ENCODE assay signal across 8 mouse cellular contexts in genomic region chr13:48694090-48695064, GRCm38 (mm10). TPM values are rescaled to one million over a fixed set of nuclear protein-coding genes. Genes with fewer than 3 reads are reported as not detected.
DNase-seq lines count a peak whose midpoint lies in the region; ATAC-seq and TF ChIP-seq lines count a peak whose summit lies in the region.

No protein-coding gene starts in this region.

- H3K9me3 ChIP-seq in lung, embryonic 14.5 days (ENCODE audit: low read depth, low read length): no peaks in the 10 kb centered on the region
- no peaks in the 10 kb centered on the region for H3K9me3 ChIP-seq in forebrain, postnatal 0 days (ENCODE audit: low read length)
- peaks cover 10% of the 10 kb centered on the region for H3K9me3 ChIP-seq in heart, embryonic 13.5 days
- H3K9me3 ChIP-seq in limb, embryonic 10.5 days (replicated peaks): no peaks in the 10 kb centered on the region; the same call in 1 of the 2 replicates

- peaks cover 13% of the 10 kb centered on the region for H3K4me1 ChIP-seq in lung, embryonic 14.5 days (ENCODE audit: insufficient read depth)
- no peaks in the 10 kb centered on the region for H3K4me1 ChIP-seq in lung, adult 2 months (ENCODE audit: control insufficient read depth, insufficient read depth, low read length)
- no peaks in the 10 kb centered on the region for H3K4me1 ChIP-seq in forebrain, postnatal 0 days (ENCODE audit: insufficient read depth)
- H3K4me1 ChIP-seq in heart, embryonic 13.5 days: peaks cover 45% of the 10 kb centered on the region
- peaks cover 45% of the 10 kb centered on the region for H3K4me1 ChIP-seq in limb, embryonic 10.5 days

- DNase-seq in lung, embryonic 14.5 days: peak; percentile 79
- no peak for DNase-seq in lung, adult 2 months
- no peak for DNase-seq in forebrain, postnatal 0 days
- DNase-seq in limb, embryonic 10.5 days (ENCODE audit: low spot score): peak; percentile 48
- peak; percentile 49 for DNase-seq in testis, postnatal 10 days (ENCODE audit: low spot score)
- no peak for DNase-seq in embryo, embryonic 9.5 days (ENCODE audit: extremely low spot score)
- no peak for DNase-seq in kidney, adult 8-10 months

- TF ChIP-seq CTCF in lung, embryonic 14.5 days (IDR thresholded peaks at IDR 0.05; ENCODE audit: low read depth): no peak
- TF ChIP-seq CTCF in lung, adult 2 months (IDR thresholded peaks at IDR 0.05; ENCODE audit: insufficient read depth, low read length): no peak
- no peak for TF ChIP-seq CTCF in forebrain, postnatal 0 days (IDR thresholded peaks at IDR 0.05; ENCODE audit: low read depth)

- ATAC-seq in lung, embryonic 14.5 days (ENCODE audit: insufficient read depth): peak; percentile 82
- ATAC-seq in forebrain, postnatal 0 days: peak; percentile 25; the same call in 1 of the 2 replicates
- peak; percentile 42; the same call in 1 of the 2 replicates for ATAC-seq in heart, embryonic 13.5 days (ENCODE audit: extremely low read depth, insufficient number of reproducible peaks, low FRiP score, low TSS enrichment)

- no peak for TF ChIP-seq POLR2A in lung, adult 2 months (IDR thresholded peaks at IDR 0.05; ENCODE audit: borderline replicate concordance, extremely low read depth, low read depth, low read length)

- H3K4me3 ChIP-seq in lung, embryonic 14.5 days (ENCODE audit: low read depth, low read length): no peak overlapping the region
- no peak overlapping the region for H3K4me3 ChIP-seq in lung, adult 2 months (replicated peaks; ENCODE audit: extremely low read depth, low read depth, low read length)
- H3K4me3 ChIP-seq in forebrain, postnatal 0 days (ENCODE audit: low read depth, low read length): no peak overlapping the region
- no peak overlapping the region for H3K4me3 ChIP-seq in heart, embryonic 13.5 days
- H3K4me3 ChIP-seq in limb, embryonic 10.5 days: peak overlapping the region; percentile 3; the same call in 1 of the 2 replicates

- WGBS in lung, embryonic 14.5 days: 13% methylated on average over 27 of the region's 27 CpGs
- 24% methylated on average over 27 of the region's 27 CpGs for WGBS in lung, adult 2 months
- WGBS in forebrain, postnatal 0 days: 36% methylated on average over 27 of the region's 27 CpGs
- 47% methylated on average over 27 of the region's 27 CpGs for WGBS in heart, embryonic 13.5 days
- WGBS in limb, embryonic 10.5 days: 50% methylated on average over 27 of the region's 27 CpGs

- H3K27ac ChIP-seq in lung, embryonic 14.5 days (ENCODE audit: low read depth): peak overlapping the region; percentile 31
- no peak overlapping the region for H3K27ac ChIP-seq in forebrain, postnatal 0 days (ENCODE audit: low read depth, low read length)
- peak overlapping the region; percentile 83 for H3K27ac ChIP-seq in heart, embryonic 13.5 days (replicated peaks)
- peak overlapping the region; percentile 65 for H3K27ac ChIP-seq in limb, embryonic 10.5 days

- peak overlapping the region; percentile 40; the same call in 1 of the 2 replicates for H3K4me2 ChIP-seq in lung, embryonic 14.5 days
- no peak overlapping the region for H3K4me2 ChIP-seq in forebrain, postnatal 0 days (ENCODE audit: low read depth)
- no peak overlapping the region for H3K4me2 ChIP-seq in heart, embryonic 13.5 days

- H3K9ac ChIP-seq in lung, embryonic 14.5 days: no peak overlapping the region
- no peak overlapping the region for H3K9ac ChIP-seq in forebrain, postnatal 0 days
- peak overlapping the region; percentile 42 for H3K9ac ChIP-seq in heart, embryonic 13.5 days

- H3K27me3 ChIP-seq in lung, embryonic 14.5 days (ENCODE audit: insufficient read depth, low read length): peaks cover 25% of the 10 kb centered on the region
- H3K27me3 ChIP-seq in forebrain, postnatal 0 days (ENCODE audit: insufficient read depth, low read length): no peaks in the 10 kb centered on the region
- peaks cover 7% of the 10 kb centered on the region for H3K27me3 ChIP-seq in heart, embryonic 13.5 days (replicated peaks)
- H3K27me3 ChIP-seq in limb, embryonic 10.5 days (ENCODE audit: low read depth, poor library complexity, severe bottlenecking): 0 out of 2 replicates have a peak, but pooled peaks cover 25% of the 10 kb centered on the region

- H3K36me3 ChIP-seq in lung, embryonic 14.5 days (ENCODE audit: insufficient read depth): no peaks in the 10 kb centered on the region
- H3K36me3 ChIP-seq in forebrain, postnatal 0 days (ENCODE audit: insufficient read depth): no peaks in the 10 kb centered on the region
- H3K36me3 ChIP-seq in heart, embryonic 13.5 days: no peaks in the 10 kb centered on the region
- H3K36me3 ChIP-seq in limb, embryonic 10.5 days: no peaks in the 10 kb centered on the region

RNA-seq across cellular contexts. Expression of gene Barx1, which starts 31.6 kb away (rescaled TPM):
- 0.35 and 0.86 TPM in 2 replicates for polyA plus RNA-seq in lung, embryonic 14.5 days (2014; fragmentation: Nextera tagmentation; extraction: Ambion mirVana)
- 0.12 and 0.21 TPM in 2 replicates for polyA plus RNA-seq in lung, adult 2 months (2012; rRNA removed)
- total RNA-seq in forebrain, postnatal 0 days (2014; rRNA removed): not detected in 2 replicates
- polyA plus RNA-seq in forebrain, postnatal 0 days (2015; fragmentation: Nextera tagmentation; extraction: Ambion mirVana): not detected in 2 replicates
- 0.44 and 1.5 TPM in 2 replicates for polyA plus RNA-seq in heart, embryonic 13.5 days (2015; fragmentation: Nextera tagmentation; extraction: Ambion mirVana)
- 0.16 and 4.1 TPM in 2 replicates for polyA plus RNA-seq in limb, embryonic 10.5 days (2016; fragmentation: Nextera tagmentation; extraction: Ambion mirVana)

Comparison
In these comparisons a context has a peak if more than half of its experiments do, and no peak if none do; other contexts are left out.
1. DNase-seq: peak in lung, embryonic 14.5 days (single experiment), limb, embryonic 10.5 days (single experiment) and testis, postnatal 10 days (single experiment); none in lung, adult 2 months (single experiment), forebrain, postnatal 0 days (single experiment), embryo, embryonic 9.5 days (single experiment) and kidney, adult 8-10 months (0 of 2).
2. ATAC-seq: peak in every context shown above with its lines; median percentile 82 in lung, embryonic 14.5 days; 42 in heart, embryonic 13.5 days; 25 in forebrain, postnatal 0 days.